Mouse (Mus musculus) embryonic facial prominence, embryonic 14.5 days (tissue): ENCODE data around the gene Zfp131. TPM values are rescaled to one million over a fixed set of nuclear protein-coding genes. Genes with fewer than 3 reads are reported as not detected.
A peak's percentile ranks its signal among the peaks of the same experiment; 100 is the strongest.

Experiments
- ATAC-seq: fragments of 200-750 bp; cut with Nextera tagmentation; 2 replicates; pipeline ENCODE4 v1.8.0; 2017; ENCODE audit warnings: low read depth, moderate number of reproducible peaks, moderate TSS enrichment
- DNase-seq: peaks from one replicate; pipeline ENCODE4 v3.0.0-alpha.2; 2015; ENCODE audit warnings: low spot score
- H3K27ac ChIP-seq: fragments of 300-500 bp; sonication (generic); replicated peaks from 2 replicates; pipeline ENCODE4 v1.5.1; 2014; ENCODE audit warnings: low read depth, mild to moderate bottlenecking, low read length, moderate library complexity
- H3K27me3 ChIP-seq: fragments of 300-500 bp; sonication (generic); replicated peaks from 2 replicates; pipeline ENCODE4 v1.6.1; 2014; ENCODE audit warnings: low read length; ENCODE audit not compliant: control insufficient read depth, insufficient read depth
- H3K36me3 ChIP-seq: fragments of 300-500 bp; sonication (generic); 2 replicates; pipeline ENCODE4 v1.6.1; 2014; ENCODE audit warnings: low read length, mixed read lengths; ENCODE audit not compliant: control insufficient read depth, insufficient read depth
- H3K4me1 ChIP-seq: fragments of 300-500 bp; sonication (generic); 2 replicates; pipeline ENCODE4 v1.6.1; 2014; ENCODE audit warnings: antibody characterized with exemption, low read length; ENCODE audit not compliant: control insufficient read depth, insufficient read depth
- H3K4me2 ChIP-seq: fragments of 300-500 bp; sonication (generic); 2 replicates; pipeline ENCODE4 v1.6.1; 2014; ENCODE audit warnings: low read depth, mild to moderate bottlenecking, low read length, moderate library complexity, mixed read lengths
- H3K4me3 ChIP-seq: fragments of 300-500 bp; sonication (generic); 2 replicates; pipeline ENCODE4 v1.5.1; 2014; ENCODE audit warnings: low read depth, mild to moderate bottlenecking, low read length
- H3K9ac ChIP-seq: fragments of 300-500 bp; sonication (generic); 2 replicates; pipeline ENCODE4 v1.6.1; 2014; ENCODE audit warnings: low read depth, mild to moderate bottlenecking, low read length, moderate library complexity, mixed read lengths
- H3K9me3 ChIP-seq: fragments of 300-500 bp; sonication (generic); 2 replicates; pipeline ENCODE4 v1.6.1; 2016; ENCODE audit warnings: low read length; ENCODE audit not compliant: control insufficient read depth
- WGBS: fragments of 180-500 bp; shearing (Covaris S2); extraction: QIAGEN DNeasy Blood & Tissue Kit; methylation state at CpG from one replicate; pipeline ENCODE4 v1.1.7; 2014; 5-methylcytosine and 5-hydroxymethylcytosine counted together
- polyA plus RNA-seq: library from polyadenylated mRNA; unstranded; fragments of >200 nt; fragmentation: Nextera tagmentation; extraction: Ambion mirVana; gene quantifications from 2 replicates; pipeline ENCODE4 v1.2.1, GENCODE M21; 2014

The Zfp131 gene
- polyA plus RNA-seq, 1 experiment from 2014 or later: 34.9 TPM

DNA sequence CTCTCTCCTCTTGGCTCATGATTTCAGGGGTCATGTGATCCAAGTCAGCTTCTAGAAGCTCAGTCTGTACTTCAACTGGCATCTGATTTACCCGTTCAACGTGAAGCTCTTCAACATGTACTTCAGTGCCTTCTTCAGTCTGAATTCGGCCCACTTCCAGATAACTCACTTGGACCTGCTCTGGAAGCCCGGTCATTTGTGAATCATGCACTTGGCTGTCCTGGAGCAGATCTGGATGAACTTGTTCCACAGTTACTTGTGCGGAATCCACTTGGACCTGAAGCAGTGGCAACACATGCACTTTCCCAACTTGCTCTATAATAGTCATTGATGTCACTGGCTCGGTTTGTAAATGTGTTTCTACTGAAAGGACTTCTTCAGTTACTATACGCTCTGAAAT lies 24.2 kb downstream of the Zfp131 start:
- Histone ChIP-seq H3K9me3 (no peaks in the 10 kb centered on the region), H3K27ac (no peak overlapping the region), H3K27me3 (no peaks in the 10 kb centered on the region), H3K4me2 (no peak overlapping the region), H3K4me1 (no peaks in the 10 kb centered on the region), H3K4me3 (no peak overlapping the region), H3K36me3 (peaks cover 75% of the 10 kb centered on the region), H3K9ac (no peak overlapping the region)
- ATAC-seq: no peak
- no peak for DNase-seq
- 93% methylated on average over 7 of the region's 7 CpGs for WGBS

DNA sequence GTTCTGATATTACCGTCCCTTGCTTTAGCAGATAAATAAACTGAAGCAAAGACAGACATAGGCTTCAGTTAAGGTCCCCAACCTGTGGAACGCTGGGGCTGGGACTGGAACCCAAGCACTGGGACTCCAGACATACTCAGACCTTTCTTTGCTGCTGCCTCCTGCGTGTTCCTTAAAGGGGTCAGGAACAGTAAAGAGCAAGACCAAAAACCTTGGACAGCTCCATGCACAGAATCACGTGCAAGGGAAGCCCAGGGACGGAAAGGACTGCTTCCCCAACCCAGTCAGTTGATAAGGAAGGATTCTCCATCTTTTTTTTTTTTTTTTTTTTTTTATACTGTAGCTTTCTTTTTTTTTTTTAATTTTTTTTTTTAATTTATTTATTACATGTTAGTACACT lies 33.9 kb downstream of the Zfp131 start:
- Histone ChIP-seq H3K27me3 (no peaks in the 10 kb centered on the region), H3K4me3 (no peak overlapping the region), H3K27ac (no peak overlapping the region), H3K36me3 (peaks cover 6% of the 10 kb centered on the region), H3K9ac (no peak overlapping the region), H3K4me1 (no peaks in the 10 kb centered on the region), H3K9me3 (no peaks in the 10 kb centered on the region), H3K4me2 (no peak overlapping the region; the same call in 1 of the 2 replicates)
- DNase-seq (peak; percentile 68), ATAC-seq (no peak)
- WGBS: 29% methylated on average over 5 of the region's 5 CpGs

DNA sequence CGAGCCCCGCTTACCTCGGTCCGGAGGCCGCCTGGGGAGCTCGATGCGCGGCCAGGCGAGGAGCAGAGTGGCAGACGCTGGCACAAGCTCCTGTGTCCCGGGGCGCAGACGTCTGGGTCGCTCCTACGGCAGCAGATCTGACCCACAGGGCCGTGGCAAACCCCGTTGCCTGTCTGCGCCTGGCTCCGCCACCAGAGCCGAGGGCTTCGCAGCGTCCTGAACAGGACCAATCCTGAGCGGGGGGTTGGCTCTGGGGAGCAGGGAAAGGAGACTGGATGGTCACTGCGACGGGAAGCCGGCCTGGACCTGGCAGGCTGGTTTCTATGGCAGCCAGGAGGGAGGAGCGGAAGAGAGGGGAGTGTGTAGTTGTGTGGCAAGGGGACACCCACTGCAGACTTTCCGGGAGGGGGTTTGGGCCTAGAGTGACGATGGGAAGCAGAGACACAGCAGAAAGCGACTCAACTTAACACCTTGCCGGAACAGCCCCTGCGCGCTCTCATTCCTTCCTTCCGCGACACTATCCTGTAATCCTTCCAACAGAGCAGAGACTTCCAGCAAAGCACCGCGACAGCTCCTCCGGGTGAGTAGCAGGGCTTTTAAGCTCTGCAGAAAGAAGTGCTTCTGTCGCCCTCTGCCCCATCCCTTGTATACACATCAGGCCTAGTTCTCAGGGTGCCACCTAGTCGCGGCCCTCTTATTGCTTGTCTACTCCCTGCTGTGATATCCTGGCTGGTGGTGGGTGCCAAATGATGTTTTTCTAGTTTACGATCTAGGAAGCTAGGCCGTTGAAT lies 34.8 kb downstream of the Zfp131 start, which contains the start of gene Nim1k:
Nim1k (minus strand) TSS at position 202 of the 791 bp plus-strand sequence.
- ATAC-seq: peak; percentile 94
- peak within 1 kb of the TSS; percentile 67 for H3K9ac ChIP-seq
- H3K4me2 ChIP-seq: peak within 1 kb of the TSS; percentile 97
- peak; percentile 90 for DNase-seq
- no peak within 1 kb of the TSS; the same call in 1 of the 2 replicates for H3K27ac ChIP-seq
- WGBS: 1% methylated on average over 38 of the region's 43 CpGs
- no peaks in the 10 kb centered on the region for H3K4me1 ChIP-seq
- no peaks in the 10 kb centered on the region for H3K27me3 ChIP-seq
- H3K36me3 ChIP-seq: peaks cover under 1% of the 10 kb centered on the region
- H3K9me3 ChIP-seq: no peaks in the 10 kb centered on the region
- H3K4me3 ChIP-seq: peak within 1 kb of the TSS; percentile 60

DNA sequence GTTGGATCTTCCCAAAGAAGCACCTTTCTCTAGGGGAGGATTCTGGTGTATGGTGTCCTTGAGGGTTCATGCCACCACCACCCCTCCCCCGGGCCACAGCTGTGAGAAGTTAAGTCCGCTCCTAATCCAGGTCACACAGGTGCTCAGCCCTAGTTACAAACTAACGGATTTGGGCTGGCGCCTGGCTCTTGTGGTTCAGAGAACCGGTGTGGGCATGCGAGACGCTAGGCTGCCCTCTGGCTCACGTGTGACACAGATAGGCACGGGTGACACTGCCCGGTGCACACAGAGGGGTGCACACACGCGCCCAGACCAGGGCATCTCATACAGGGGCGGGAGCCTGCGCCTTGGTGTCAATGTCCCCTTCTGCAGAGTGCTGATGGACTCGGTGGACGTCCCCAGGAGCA lies 35.5 kb downstream of the Zfp131 start:
- Histone ChIP-seq H3K27ac (no peak overlapping the region), H3K36me3 (no peaks in the 10 kb centered on the region), H3K4me1 (no peaks in the 10 kb centered on the region), H3K9ac (peak overlapping the region; percentile 67), H3K4me3 (peak overlapping the region; percentile 60), H3K9me3 (no peaks in the 10 kb centered on the region), H3K4me2 (peak overlapping the region; percentile 97), H3K27me3 (no peaks in the 10 kb centered on the region)
- 1% methylated on average over 16 of the region's 16 CpGs for WGBS
- DNase-seq: peak; percentile 12
- peak; percentile 42; the same call in 1 of the 2 replicates for ATAC-seq

DNA sequence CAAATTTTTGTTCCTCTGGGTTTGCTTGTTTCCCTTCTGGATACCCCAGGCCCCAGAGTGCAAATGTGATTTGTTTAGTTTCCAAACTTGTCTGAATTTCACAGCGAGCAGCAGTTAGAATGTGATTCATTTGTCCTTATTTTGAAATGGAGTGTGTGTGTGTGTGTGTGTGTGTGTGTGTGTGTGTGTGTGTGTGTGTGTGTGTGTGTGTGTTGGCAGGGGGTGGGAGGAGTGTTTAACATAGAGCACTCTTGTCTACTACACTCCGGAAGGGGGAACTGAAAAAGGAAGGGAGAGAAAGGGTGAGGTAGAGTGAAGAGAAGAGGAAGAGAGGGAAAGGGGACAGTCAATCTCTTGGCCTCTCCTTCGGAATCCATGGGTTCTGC lies 36.1 kb downstream of the Zfp131 start:
- WGBS: 16% methylated on average over 3 of the region's 3 CpGs
- Histone ChIP-seq H3K9ac (no peak overlapping the region), H3K4me3 (peak overlapping the region; percentile 60; the same call in 1 of the 2 replicates), H3K27me3 (no peaks in the 10 kb centered on the region), H3K9me3 (no peaks in the 10 kb centered on the region), H3K4me1 (no peaks in the 10 kb centered on the region), H3K4me2 (peak overlapping the region; percentile 97), H3K27ac (no peak overlapping the region), H3K36me3 (no peaks in the 10 kb centered on the region)
- DNase-seq (no peak), ATAC-seq (no peak)

- no peak overlapping the region for H3K4me3 ChIP-seq
- no peak overlapping the region for H3K9ac ChIP-seq
- no peaks in the 10 kb centered on the region for H3K27me3 ChIP-seq
- no peak overlapping the region for H3K27ac ChIP-seq
- H3K9me3 ChIP-seq: no peaks in the 10 kb centered on the region
- no peak overlapping the region for H3K4me2 ChIP-seq
- no peaks in the 10 kb centered on the region for H3K36me3 ChIP-seq
- H3K4me1 ChIP-seq: no peaks in the 10 kb centered on the region
- DNase-seq (peak; percentile 24), ATAC-seq (no peak)
- 60% methylated on average over 9 of the region's 9 CpGs for WGBS
These were observed 36.6 kb downstream of the Zfp131 start for GRCm38 (mm10) chr13:119753859-119754634.

DNA sequence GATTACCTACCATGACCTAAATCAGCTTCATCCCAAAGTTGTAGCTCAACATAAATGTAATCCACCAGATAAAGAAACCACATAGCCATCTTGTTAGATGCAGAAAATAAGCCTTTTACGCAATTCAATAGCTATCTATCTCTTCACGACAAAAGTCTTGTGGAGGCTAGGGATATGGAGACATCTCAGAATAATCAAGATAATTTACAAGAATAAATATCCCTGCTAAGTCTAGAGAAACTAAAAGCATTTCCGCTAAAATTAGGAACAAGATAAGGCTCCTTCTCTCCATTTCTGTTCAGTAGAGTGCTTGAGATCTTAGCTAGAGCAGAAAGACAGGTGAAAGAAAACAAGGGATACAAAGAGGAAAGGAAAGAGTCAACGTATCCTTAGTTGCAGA lies 43.8 kb downstream of the Zfp131 start:
- no peaks in the 10 kb centered on the region for H3K36me3 ChIP-seq
- WGBS: 90% methylated on average over 4 of the region's 4 CpGs
- ATAC-seq (no peak), DNase-seq (no peak)
- no peak overlapping the region for H3K9ac ChIP-seq
- no peak overlapping the region for H3K4me2 ChIP-seq
- H3K27me3 ChIP-seq: no peaks in the 10 kb centered on the region
- H3K4me3 ChIP-seq: no peak overlapping the region
- H3K4me1 ChIP-seq: no peaks in the 10 kb centered on the region
- no peaks in the 10 kb centered on the region for H3K9me3 ChIP-seq
- no peak overlapping the region for H3K27ac ChIP-seq

GRCm38 (mm10) chr13:119743470-119743869 lies 47.2 kb downstream of the Zfp131 start:
- no peaks in the 10 kb centered on the region for H3K27me3 ChIP-seq
- no peak overlapping the region for H3K9ac ChIP-seq
- ATAC-seq: no peak
- H3K9me3 ChIP-seq: no peaks in the 10 kb centered on the region
- no peak overlapping the region for H3K27ac ChIP-seq
- 0 out of 2 replicates have a peak, but pooled peaks cover 3% of the 10 kb centered on the region for H3K4me1 ChIP-seq
- no peak overlapping the region for H3K4me2 ChIP-seq
- H3K36me3 ChIP-seq: no peaks in the 10 kb centered on the region
- DNase-seq: no peak
- no peak overlapping the region for H3K4me3 ChIP-seq
- WGBS: 69% methylated on average over 3 of the region's 3 CpGs
